Mouse (Mus musculus) forebrain, embryonic 10.5 days (tissue): ENCODE data around the gene Cdh12. TPM values are rescaled to one million over a fixed set of nuclear protein-coding genes. Genes with fewer than 3 reads are reported as not detected.
"Not testable (repeated sequence)": the region's sequence is repeated elsewhere in the genome, so short reads cannot be mapped to it uniquely, and the experiment has no call there.

ENCODE experiments used
- DNase-seq: peaks from one replicate; pipeline ENCODE4 v3.0.0-alpha.2; 2017; ENCODE audit warnings: low spot score; ENCODE audit errors: extremely low spot score
- H3K27ac ChIP-seq: fragments of 300-500 bp; sonication (generic); 2 replicates; pipeline ENCODE4 v1.5.1; 2016; ENCODE audit warnings: mild to moderate bottlenecking
- H3K27me3 ChIP-seq: fragments of 300-500 bp; sonication (generic); 2 replicates; pipeline ENCODE4 v1.6.1; 2016; ENCODE audit warnings: mild to moderate bottlenecking; ENCODE audit not compliant: poor library complexity, severe bottlenecking
- H3K36me3 ChIP-seq: fragments of 300-500 bp; sonication (generic); replicated peaks from 2 replicates; pipeline ENCODE4 v1.6.1; 2016; ENCODE audit warnings: mild to moderate bottlenecking, moderate library complexity
- H3K4me1 ChIP-seq: fragments of 300-500 bp; sonication (generic); 2 replicates; pipeline ENCODE4 v1.6.1; 2016
- H3K4me3 ChIP-seq: fragments of 300-500 bp; sonication (generic); 2 replicates; pipeline ENCODE4 v1.5.1; 2016; ENCODE audit warnings: mild to moderate bottlenecking, moderate library complexity
- H3K9me3 ChIP-seq: fragments of 300-500 bp; sonication (generic); 2 replicates; pipeline ENCODE4 v1.6.1; 2016; ENCODE audit warnings: mild to moderate bottlenecking, moderate library complexity
- WGBS: fragments of 180-500 bp; shearing (Covaris S2); methylation state at CpG from one replicate; pipeline ENCODE4 v1.1.7; 2016; 5-methylcytosine and 5-hydroxymethylcytosine counted together
- polyA plus RNA-seq: library from polyadenylated mRNA; unstranded; fragments of >200 nt; fragmentation: Nextera tagmentation; extraction: Ambion mirVana; gene quantifications from 2 replicates; pipeline ENCODE4 v1.2.1, GENCODE M21; 2016

Gene Cdh12
- polyA plus RNA-seq, 1 experiment from 2014 or later, result 0.24 TPM

DNA sequence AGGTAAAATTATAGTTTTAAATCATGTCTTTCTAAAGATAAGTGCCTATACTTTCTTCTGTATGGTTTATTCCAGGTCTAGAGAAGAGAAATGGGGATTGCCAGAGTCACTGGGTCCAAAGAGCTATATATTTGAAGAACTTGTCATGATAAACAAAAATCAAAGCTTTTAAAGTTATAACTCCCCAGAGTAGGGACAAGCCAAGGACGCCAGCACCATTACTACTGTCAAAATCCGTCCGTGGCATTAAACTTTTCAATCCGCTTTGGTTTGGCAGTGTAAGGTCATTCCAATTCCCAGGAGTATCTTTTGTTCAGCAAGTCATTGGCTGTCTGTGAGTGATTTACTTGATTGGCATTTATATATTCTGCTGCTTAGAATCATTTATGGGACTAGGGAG is 697.8 kb downstream of the Cdh12 start:
- Histone ChIP-seq H3K36me3 (no peaks in the 10 kb centered on the region), H3K4me1 (no peaks in the 10 kb centered on the region), H3K4me3 (no peak overlapping the region), H3K27ac (no peak overlapping the region), H3K27me3 (no peaks in the 10 kb centered on the region), H3K9me3 (peaks cover 4% of the 10 kb centered on the region)
- 90% methylated on average over 4 of the region's 4 CpGs for WGBS
- no peak for DNase-seq

- no peak overlapping the region for H3K27ac ChIP-seq
- no peak overlapping the region for H3K4me3 ChIP-seq
- H3K27me3 ChIP-seq, result no peaks in the 10 kb centered on the region
- H3K36me3 ChIP-seq, result no peaks in the 10 kb centered on the region
- 93% methylated on average over 3 of the region's 3 CpGs for whole genome bisulfite sequencing
- H3K9me3 ChIP-seq, result no peaks in the 10 kb centered on the region
- DNase-seq, result no peak
- no peaks in the 10 kb centered on the region for H3K4me1 ChIP-seq
These were observed 704.5 kb downstream of the Cdh12 start for GRCm38 (mm10) chr15:21153602-21154001.

GRCm38 (mm10) chr15:21179727-21180126 is 730.7 kb downstream of the Cdh12 start:
- no peak for DNase-seq
- Histone ChIP-seq H3K4me1 (no peaks in the 10 kb centered on the region), H3K27me3 (no peaks in the 10 kb centered on the region), H3K27ac (no peak overlapping the region), H3K4me3 (no peak overlapping the region), H3K36me3 (no peaks in the 10 kb centered on the region), H3K9me3 (no peaks in the 10 kb centered on the region)
- WGBS, result 80% methylated on average over 5 of the region's 5 CpGs

GRCm38 (mm10) chr15:21180191-21180590 is 731.1 kb downstream of the Cdh12 start:
- 62% methylated on average over 4 of the region's 4 CpGs for WGBS

GRCm38 (mm10) chr15:21185799-21186198 is 736.7 kb downstream of the Cdh12 start:
- Histone ChIP-seq H3K27ac (no peak overlapping the region), H3K27me3 (no peaks in the 10 kb centered on the region), H3K4me1 (no peaks in the 10 kb centered on the region), H3K9me3 (no peaks in the 10 kb centered on the region), H3K36me3 (no peaks in the 10 kb centered on the region), H3K4me3 (no peak overlapping the region)
- no peak for DNase-seq
- 67% methylated on average over 1 of the region's 1 CpGs for WGBS

More at GRCm38 (mm10) chr15:21180191-21180590, 731.1 kb downstream of the Cdh12 start:
- Histone ChIP-seq H3K4me1 (no peaks in the 10 kb centered on the region), H3K27ac (no peak overlapping the region), H3K27me3 (no peaks in the 10 kb centered on the region), H3K9me3 (no peaks in the 10 kb centered on the region), H3K36me3 (no peaks in the 10 kb centered on the region), H3K4me3 (no peak overlapping the region)
- no peak for DNase-seq

- not testable (repeated sequence) for DNase-seq, H3K9me3 ChIP-seq, H3K4me1 ChIP-seq, H3K27ac ChIP-seq, H3K27me3 ChIP-seq, H3K4me3 ChIP-seq, H3K36me3 ChIP-seq
- WGBS, result 90% methylated on average over 2 of the region's 2 CpGs
These were observed 761.0 kb downstream of the Cdh12 start for GRCm38 (mm10) chr15:21210089-21210488.

GRCm38 (mm10) chr15:21223006-21223405 is 773.9 kb downstream of the Cdh12 start:
- Histone ChIP-seq H3K9me3 (no peaks in the 10 kb centered on the region), H3K4me3 (no peak overlapping the region), H3K27ac (no peak overlapping the region), H3K36me3 (no peaks in the 10 kb centered on the region), H3K4me1 (no peaks in the 10 kb centered on the region), H3K27me3 (no peaks in the 10 kb centered on the region)
- no peak for DNase-seq
- 87% methylated on average over 5 of the region's 5 CpGs for WGBS

GRCm38 (mm10) chr15:21261318-21261717 is 812.3 kb downstream of the Cdh12 start:
- H3K36me3 ChIP-seq, result no peaks in the 10 kb centered on the region
- no peak overlapping the region for H3K4me3 ChIP-seq
- DNase-seq, result no peak
- no peaks in the 10 kb centered on the region for H3K9me3 ChIP-seq
- H3K27ac ChIP-seq, result no peak overlapping the region
- 88% methylated on average over 2 of the region's 2 CpGs for WGBS
- no peaks in the 10 kb centered on the region for H3K4me1 ChIP-seq
- no peaks in the 10 kb centered on the region for H3K27me3 ChIP-seq

DNA sequence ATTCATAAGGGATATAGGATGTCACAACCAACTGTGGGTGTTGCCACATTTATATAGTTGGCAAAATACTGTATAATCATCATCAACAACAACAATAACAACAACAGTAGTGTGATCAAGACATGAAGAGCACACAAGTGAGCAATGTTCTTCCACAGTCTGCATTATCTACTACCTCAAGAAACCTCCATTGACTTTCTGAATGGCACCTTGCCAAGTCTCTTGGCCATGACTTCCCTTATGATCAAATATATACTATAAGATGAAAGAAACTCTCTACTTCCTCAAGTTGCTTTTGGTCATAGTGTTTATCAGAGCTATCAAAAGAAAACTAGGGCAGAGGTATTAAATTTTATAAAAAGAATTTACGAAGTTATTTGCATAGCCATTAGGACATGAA is 820.8 kb downstream of the Cdh12 start:
- Histone ChIP-seq H3K27ac (no peak overlapping the region), H3K9me3 (no peaks in the 10 kb centered on the region), H3K36me3 (no peaks in the 10 kb centered on the region), H3K4me3 (no peak overlapping the region), H3K27me3 (no peaks in the 10 kb centered on the region), H3K4me1 (no peaks in the 10 kb centered on the region)
- WGBS, result 95% methylated on average over 1 of the region's 1 CpGs
- DNase-seq, result no peak

GRCm38 (mm10) chr15:21297051-21297450 is 848.0 kb downstream of the Cdh12 start:
- 83% methylated on average over 1 of the region's 1 CpGs for WGBS
- Histone ChIP-seq H3K27ac (no peak overlapping the region), H3K9me3 (no peaks in the 10 kb centered on the region), H3K36me3 (no peaks in the 10 kb centered on the region), H3K27me3 (no peaks in the 10 kb centered on the region), H3K4me3 (no peak overlapping the region), H3K4me1 (no peaks in the 10 kb centered on the region)
- DNase-seq, result no peak

DNA sequence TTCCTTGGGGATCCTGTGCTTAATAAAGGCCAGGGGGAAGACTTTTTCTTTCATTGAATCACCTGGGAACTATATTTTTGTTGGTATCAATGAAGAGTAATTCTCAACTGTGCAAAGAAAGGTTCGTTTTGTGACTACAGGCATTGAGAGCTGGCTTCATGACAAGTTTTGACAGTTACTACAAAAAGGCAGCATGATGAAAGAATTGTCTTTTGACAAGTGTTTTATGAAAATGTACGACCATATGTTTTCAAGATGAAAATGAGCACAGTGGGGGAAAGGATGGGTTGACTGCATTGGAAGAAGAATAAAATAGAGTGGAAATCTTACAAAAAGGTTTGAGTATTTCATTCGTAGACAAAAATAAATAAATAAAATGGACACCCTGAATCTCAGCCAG is 866.4 kb downstream of the Cdh12 start:
- no peak overlapping the region for H3K4me3 ChIP-seq
- DNase-seq, result no peak
- no peaks in the 10 kb centered on the region for H3K36me3 ChIP-seq
- no peak overlapping the region for H3K27ac ChIP-seq
- no peaks in the 10 kb centered on the region for H3K27me3 ChIP-seq
- 84% methylated on average over 3 of the region's 3 CpGs for WGBS
- H3K9me3 ChIP-seq, result no peaks in the 10 kb centered on the region
- H3K4me1 ChIP-seq, result no peaks in the 10 kb centered on the region

DNA sequence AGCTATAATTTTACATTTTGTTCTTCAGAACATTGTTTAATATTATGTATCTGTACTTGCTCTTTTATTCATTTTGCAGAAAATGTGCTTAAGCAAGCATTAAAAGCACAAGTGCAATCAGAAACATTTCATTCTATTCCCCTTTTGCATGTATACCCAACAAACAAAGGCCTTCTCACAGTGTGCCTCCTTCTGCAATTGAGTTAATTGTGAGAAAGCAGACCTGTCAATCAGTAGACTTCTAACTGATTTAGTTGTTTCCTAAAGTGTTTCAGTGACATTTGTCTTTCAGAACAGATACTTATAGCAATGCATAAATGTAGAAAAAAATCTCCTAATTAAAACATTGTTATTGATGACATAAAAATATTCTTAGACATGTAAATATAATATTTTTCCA is 894.8 kb downstream of the Cdh12 start:
- peaks cover 20% of the 10 kb centered on the region for H3K4me1 ChIP-seq
- no peak overlapping the region for H3K4me3 ChIP-seq
- H3K9me3 ChIP-seq, result no peaks in the 10 kb centered on the region
- no peak for DNase-seq
- H3K36me3 ChIP-seq, result no peaks in the 10 kb centered on the region
- peaks cover 4% of the 10 kb centered on the region; the same call in 1 of the 2 replicates for H3K27me3 ChIP-seq
- H3K27ac ChIP-seq, result no peak overlapping the region

DNA sequence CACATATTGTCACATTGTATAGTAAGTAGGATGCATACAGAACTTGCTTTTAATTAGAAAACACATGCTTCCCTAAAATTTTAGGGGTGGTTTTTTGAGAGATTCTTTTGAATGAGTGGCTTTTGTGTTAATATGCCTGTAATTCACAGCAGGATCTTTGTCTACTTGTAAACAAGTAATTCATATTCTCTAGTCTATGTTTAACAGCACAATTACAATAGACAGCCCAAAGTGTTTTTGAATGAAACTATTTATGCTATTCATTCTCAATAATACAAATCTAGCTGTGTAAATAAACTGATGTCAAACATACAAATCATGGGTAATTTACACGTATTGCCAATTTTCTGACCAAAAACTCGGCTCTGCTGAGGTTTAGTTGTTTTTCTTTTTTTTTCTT is 895.3 kb downstream of the Cdh12 start:
- Histone ChIP-seq H3K4me1 (peaks cover 20% of the 10 kb centered on the region), H3K36me3 (no peaks in the 10 kb centered on the region), H3K4me3 (no peak overlapping the region), H3K27me3 (peaks cover 4% of the 10 kb centered on the region; the same call in 1 of the 2 replicates), H3K27ac (no peak overlapping the region), H3K9me3 (no peaks in the 10 kb centered on the region)
- DNase-seq, result no peak
- WGBS, result 47% methylated on average over 2 of the region's 2 CpGs

DNA sequence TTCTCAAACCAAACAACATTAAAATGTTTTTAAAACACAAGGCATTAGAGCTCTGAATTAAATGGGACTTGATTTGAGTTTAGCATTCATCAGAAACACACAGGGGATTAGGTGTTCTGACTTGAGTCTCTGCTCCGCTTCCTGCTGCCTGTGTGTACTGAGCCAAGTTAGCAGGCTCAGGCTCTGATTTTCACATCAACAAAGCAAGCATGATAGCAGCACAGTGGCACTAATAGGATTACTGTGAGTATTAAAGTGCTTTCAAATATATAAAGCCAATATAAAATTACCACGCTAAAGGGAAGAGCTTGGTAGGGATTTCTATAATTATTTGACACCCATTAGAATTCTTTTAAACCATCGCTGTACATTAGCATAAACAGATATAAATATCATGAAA is 895.7 kb downstream of the Cdh12 start:
- Histone ChIP-seq H3K9me3 (no peaks in the 10 kb centered on the region), H3K4me1 (peaks cover 20% of the 10 kb centered on the region), H3K4me3 (no peak overlapping the region), H3K36me3 (no peaks in the 10 kb centered on the region), H3K27me3 (peaks cover 4% of the 10 kb centered on the region; the same call in 1 of the 2 replicates), H3K27ac (no peak overlapping the region)
- WGBS, result 35% methylated on average over 3 of the region's 3 CpGs
- DNase-seq, result no peak
